Mouse (Mus musculus) stomach, postnatal 0 days (tissue): ENCODE results near the gene Prdm16.

Experiments used
- CTCF ChIP-seq: IDR thresholded peaks from 2 replicates; pipeline ENCODE4 v1.5.1; 2016; ENCODE audit warnings: antibody characterized with exemption, low read depth, mild to moderate bottlenecking, moderate library complexity
- EP300 ChIP-seq: optimal IDR thresholded peaks from 2 replicates; pipeline ENCODE3; 2016; ENCODE audit warnings: antibody characterized with exemption

DNA sequence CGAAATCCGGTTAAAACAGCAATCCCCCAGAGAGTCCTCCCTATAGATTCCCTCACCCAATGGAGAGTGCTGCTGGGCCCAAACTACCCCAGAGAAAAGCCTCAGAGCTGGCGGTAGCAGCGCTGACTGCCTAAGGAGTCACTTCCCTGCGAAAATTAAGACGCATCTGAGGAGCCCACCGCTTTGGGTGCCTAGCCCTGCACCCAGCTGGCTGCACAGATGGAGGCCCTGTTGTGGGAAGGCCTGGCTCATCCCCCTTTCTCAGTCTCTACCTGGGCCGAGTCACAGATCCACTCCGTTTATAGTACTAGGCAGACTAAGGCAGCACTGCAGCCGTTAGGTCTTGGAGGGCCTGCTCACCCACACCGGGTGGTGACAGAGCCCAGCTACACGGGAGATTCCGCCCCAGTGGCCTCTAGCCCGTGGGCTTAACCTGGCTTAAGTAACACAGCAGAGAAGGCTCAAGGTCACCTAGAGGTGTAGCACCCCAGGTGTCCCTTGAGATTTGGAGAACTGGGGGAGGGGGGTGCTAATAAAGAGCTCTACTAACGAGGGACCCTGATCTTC is 1.7 kb upstream of the Prdm16 start:
- TF ChIP-seq CTCF: no peak
- TF ChIP-seq EP300: no peak
